Mouse (Mus musculus) liver, embryonic 11.5 days (tissue): ENCODE measurements around the gene Oit3. TPM values are rescaled to one million over a fixed set of nuclear protein-coding genes. Genes with fewer than 3 reads are reported as not detected.
"Not testable (repeated sequence)": the region's sequence is repeated elsewhere in the genome, so short reads cannot be mapped to it uniquely, and the experiment has no call there.

Source experiments
- ATAC-seq: fragments of 200-750 bp; cut with Nextera tagmentation; replicated peaks from 2 replicates; pipeline ENCODE4 v1.8.0; 2017; ENCODE audit warnings: moderate number of reproducible peaks, mild to moderate bottlenecking, moderate TSS enrichment, moderate library complexity; ENCODE audit not compliant: low FRiP score
- DNase-seq: peaks from one replicate; pipeline ENCODE4 v3.0.0-alpha.2; 2017; ENCODE audit warnings: low spot score
- H3K27ac ChIP-seq: fragments of 300-500 bp; sonication (generic); 2 replicates; pipeline ENCODE4 v1.5.1; 2014; ENCODE audit warnings: mild to moderate bottlenecking, low read depth, low read length, control low read depth
- H3K27me3 ChIP-seq: fragments of 300-500 bp; sonication (generic); replicated peaks from 2 replicates; pipeline ENCODE4 v1.6.1; 2014; ENCODE audit warnings: low read length, mixed read lengths; ENCODE audit not compliant: control insufficient read depth, insufficient read depth
- H3K36me3 ChIP-seq: fragments of 300-500 bp; sonication (generic); 2 replicates; pipeline ENCODE4 v1.6.1; 2014; ENCODE audit warnings: mild to moderate bottlenecking, low read length, moderate library complexity, mixed read lengths; ENCODE audit not compliant: control insufficient read depth, insufficient read depth
- H3K4me1 ChIP-seq: fragments of 300-500 bp; sonication (generic); replicated peaks from 2 replicates; pipeline ENCODE4 v1.6.1; 2014; ENCODE audit warnings: low read length, mixed read lengths; ENCODE audit not compliant: control insufficient read depth, insufficient read depth
- H3K4me2 ChIP-seq: fragments of 300-500 bp; sonication (generic); 2 replicates; pipeline ENCODE4 v1.6.1; 2014; ENCODE audit warnings: mild to moderate bottlenecking, control low read depth, moderate library complexity
- H3K4me3 ChIP-seq: fragments of 300-500 bp; sonication (generic); 2 replicates; pipeline ENCODE4 v1.5.1; 2014; ENCODE audit warnings: low read depth, low read length, control low read depth
- H3K9ac ChIP-seq: fragments of 300-500 bp; sonication (generic); 2 replicates; pipeline ENCODE4 v1.6.1; 2014; ENCODE audit warnings: low read depth, low read length, control low read depth
- H3K9me3 ChIP-seq: fragments of 300-500 bp; sonication (generic); 2 replicates; pipeline ENCODE4 v1.6.1; 2016; ENCODE audit warnings: low read length, inconsistent platforms, mixed read lengths; ENCODE audit not compliant: control insufficient read depth
- WGBS: fragments of 180-500 bp; shearing (Covaris S2); extraction: QIAGEN DNeasy Blood & Tissue Kit; methylation state at CpG from one replicate; pipeline ENCODE4 v1.1.7; 2014; 5-methylcytosine and 5-hydroxymethylcytosine counted together
- polyA plus RNA-seq: library from polyadenylated mRNA; unstranded; fragments of >200 nt; fragmentation: Nextera tagmentation; extraction: Ambion mirVana; gene quantifications from 2 replicates; pipeline ENCODE4 v1.2.1, GENCODE M21; 2014

Oit3 gene
- polyA plus RNA-seq, 1 experiment from 2014 or later: 43.2 TPM

- Histone ChIP-seq H3K9me3 (no peaks in the 10 kb centered on the region), H3K4me1 (no peaks in the 10 kb centered on the region), H3K27ac (no peak overlapping the region), H3K4me3 (no peak overlapping the region), H3K36me3 (no peaks in the 10 kb centered on the region), H3K27me3 (no peaks in the 10 kb centered on the region), H3K4me2 (no peak overlapping the region), H3K9ac (no peak overlapping the region)
- WGBS: 75% methylated on average over 3 of the region's 3 CpGs
- DNase-seq (no peak), ATAC-seq (no peak)
Observed at GRCm38 (mm10) chr10:59424453-59424852, 17.1 kb downstream of the Oit3 start.

GRCm38 (mm10) chr10:59419516-59419915 is 22.1 kb downstream of the Oit3 start:
- Histone ChIP-seq H3K36me3 (no peaks in the 10 kb centered on the region), H3K9ac (no peak overlapping the region), H3K4me3 (no peak overlapping the region), H3K27me3 (no peaks in the 10 kb centered on the region), H3K9me3 (no peaks in the 10 kb centered on the region), H3K4me1 (no peaks in the 10 kb centered on the region), H3K27ac (no peak overlapping the region), H3K4me2 (no peak overlapping the region)
- 69% methylated on average over 4 of the region's 4 CpGs for WGBS
- ATAC-seq (no peak), DNase-seq (no peak)

GRCm38 (mm10) chr10:59416623-59417022 is 25.0 kb downstream of the Oit3 start:
- DNase-seq (no peak), ATAC-seq (no peak)
- H3K9me3 ChIP-seq: no peaks in the 10 kb centered on the region
- H3K4me1 ChIP-seq: no peaks in the 10 kb centered on the region
- no peak overlapping the region for H3K4me2 ChIP-seq
- H3K27ac ChIP-seq: no peak overlapping the region
- no peaks in the 10 kb centered on the region for H3K36me3 ChIP-seq
- H3K9ac ChIP-seq: no peak overlapping the region
- no peaks in the 10 kb centered on the region for H3K27me3 ChIP-seq
- 75% methylated on average over 3 of the region's 3 CpGs for WGBS
- no peak overlapping the region for H3K4me3 ChIP-seq

- Histone ChIP-seq H3K9me3 (no peaks in the 10 kb centered on the region), H3K27ac (no peak overlapping the region), H3K9ac (no peak overlapping the region), H3K4me1 (no peaks in the 10 kb centered on the region), H3K4me2 (no peak overlapping the region), H3K36me3 (no peaks in the 10 kb centered on the region), H3K27me3 (no peaks in the 10 kb centered on the region), H3K4me3 (no peak overlapping the region)
- ATAC-seq (no peak), DNase-seq (no peak)
- WGBS: 83% methylated on average over 4 of the region's 4 CpGs
Observed at GRCm38 (mm10) chr10:59413711-59414110, 27.9 kb downstream of the Oit3 start.

GRCm38 (mm10) chr10:59410264-59410663 is 31.3 kb downstream of the Oit3 start:
- no peaks in the 10 kb centered on the region for H3K9me3 ChIP-seq
- no peak overlapping the region for H3K27ac ChIP-seq
- 74% methylated on average over 12 of the region's 12 CpGs for WGBS
- no peaks in the 10 kb centered on the region for H3K4me1 ChIP-seq
- DNase-seq (no peak), ATAC-seq (no peak)
- H3K27me3 ChIP-seq: no peaks in the 10 kb centered on the region
- no peak overlapping the region for H3K4me3 ChIP-seq
- H3K9ac ChIP-seq: no peak overlapping the region
- H3K4me2 ChIP-seq: no peak overlapping the region
- no peaks in the 10 kb centered on the region for H3K36me3 ChIP-seq

- Histone ChIP-seq H3K27ac (no peak overlapping the region), H3K4me1 (no peaks in the 10 kb centered on the region), H3K4me3 (no peak overlapping the region), H3K9me3 (no peaks in the 10 kb centered on the region), H3K27me3 (no peaks in the 10 kb centered on the region), H3K4me2 (no peak overlapping the region), H3K9ac (no peak overlapping the region), H3K36me3 (no peaks in the 10 kb centered on the region)
- WGBS: 56% methylated on average over 6 of the region's 6 CpGs
- ATAC-seq: no peak
- DNase-seq: no peak
Observed at GRCm38 (mm10) chr10:59408499-59408898, 33.1 kb downstream of the Oit3 start.

GRCm38 (mm10) chr10:59403793-59404149 is 37.8 kb downstream of the Oit3 start:
- Histone ChIP-seq H3K27ac (peak overlapping the region; percentile 41; the same call in 1 of the 2 replicates), H3K9me3 (no peaks in the 10 kb centered on the region), H3K9ac (peak overlapping the region; percentile 32; the same call in 1 of the 2 replicates), H3K4me2 (peak overlapping the region; percentile 45), H3K4me1 (no peaks in the 10 kb centered on the region; the same call in 1 of the 2 replicates), H3K4me3 (peak overlapping the region; percentile 41), H3K27me3 (no peaks in the 10 kb centered on the region), H3K36me3 (no peaks in the 10 kb centered on the region)
- WGBS: 57% methylated on average over 10 of the region's 10 CpGs
- ATAC-seq: 0 out of 2 replicates have a peak, but pooled peaks have one; percentile 5
- DNase-seq: no peak

GRCm38 (mm10) chr10:59402899-59403792 is 38.4 kb downstream of the Oit3 start, which contains the start of gene Pla2g12b:
Gene Pla2g12b (plus strand): TSS chr10:59403660.
- peak; percentile 43 for DNase-seq
- Histone ChIP-seq H3K9ac (peak within 1 kb of the TSS; percentile 32; the same call in 1 of the 2 replicates), H3K4me1 (no peaks in the 10 kb centered on the region; the same call in 1 of the 2 replicates), H3K27ac (peak within 1 kb of the TSS; percentile 41; the same call in 1 of the 2 replicates), H3K4me2 (peak within 1 kb of the TSS; percentile 45), H3K9me3 (no peaks in the 10 kb centered on the region), H3K27me3 (no peaks in the 10 kb centered on the region), H3K4me3 (peak within 1 kb of the TSS; percentile 41), H3K36me3 (no peaks in the 10 kb centered on the region)
- 51% methylated on average over 21 of the region's 21 CpGs for WGBS
- peak; percentile 78 for ATAC-seq

- not testable (repeated sequence) for H3K9me3 ChIP-seq, H3K4me2 ChIP-seq
- 90% methylated on average over 11 of the region's 25 CpGs for WGBS
Observed at GRCm38 (mm10) chr10:59395461-59395860, 46.1 kb downstream of the Oit3 start, which contains the start of gene Gm10273. Gene Gm10273 (plus strand): TSS chr10:59395632.

More at GRCm38 (mm10) chr10:59395461-59395860, 46.1 kb downstream of the Oit3 start, which contains the start of gene Gm10273:
- not testable (repeated sequence) for H3K4me3 ChIP-seq, H3K36me3 ChIP-seq, H3K27me3 ChIP-seq, ATAC-seq, H3K27ac ChIP-seq, H3K9ac ChIP-seq, H3K4me1 ChIP-seq, DNase-seq
